Mouse (Mus musculus) midbrain, postnatal 0 days (tissue): ENCODE measurements around the gene Zzef1. TPM values are rescaled to one million over a fixed set of nuclear protein-coding genes. Genes with fewer than 3 reads are reported as not detected.
A peak's percentile ranks its signal among the peaks of the same experiment; 100 is the strongest.

ENCODE experiments used
- ATAC-seq: fragments of 200-750 bp; cut with Nextera tagmentation; 2 replicates; pipeline ENCODE4 v1.8.0; 2017; ENCODE audit warnings: moderate number of reproducible peaks, mild to moderate bottlenecking, moderate TSS enrichment, moderate library complexity; ENCODE audit not compliant: low FRiP score
- DNase-seq: peaks from one replicate; pipeline ENCODE4 v3.0.0-alpha.2; 2015; ENCODE audit warnings: low spot score
- H3K27ac ChIP-seq: fragments of 300-500 bp; sonication (generic); 2 replicates; pipeline ENCODE4 v1.5.1; 2014; ENCODE audit warnings: low read depth, mild to moderate bottlenecking, low read length, mixed read lengths
- H3K27me3 ChIP-seq: fragments of 300-500 bp; sonication (generic); 2 replicates; pipeline ENCODE4 v1.6.1; 2014; ENCODE audit warnings: low read length, control low read depth, mixed read lengths; ENCODE audit not compliant: insufficient read depth
- H3K36me3 ChIP-seq: fragments of 300-500 bp; sonication (generic); 2 replicates; pipeline ENCODE4 v1.6.1; 2014; ENCODE audit warnings: low read length, control low read depth, mixed read lengths; ENCODE audit not compliant: insufficient read depth
- H3K4me1 ChIP-seq: fragments of 300-500 bp; sonication (generic); 2 replicates; pipeline ENCODE4 v1.6.1; 2014; ENCODE audit warnings: mild to moderate bottlenecking, control low read depth, antibody characterized with exemption, low read length, mixed read lengths; ENCODE audit not compliant: insufficient read depth
- H3K4me2 ChIP-seq: fragments of 300-500 bp; sonication (generic); 2 replicates; pipeline ENCODE4 v1.6.1; 2014; ENCODE audit warnings: low read depth, mild to moderate bottlenecking, low read length, mixed read lengths; ENCODE audit not compliant: poor library complexity, severe bottlenecking
- H3K4me3 ChIP-seq: fragments of 300-500 bp; sonication (generic); 2 replicates; pipeline ENCODE4 v1.5.1; 2014; ENCODE audit warnings: low read depth, mild to moderate bottlenecking, low read length, moderate library complexity
- H3K9ac ChIP-seq: fragments of 300-500 bp; sonication (generic); replicated peaks from 2 replicates; pipeline ENCODE4 v1.6.1; 2014; ENCODE audit warnings: mild to moderate bottlenecking, low read length, moderate library complexity, mixed read lengths; ENCODE audit not compliant: poor library complexity, severe bottlenecking
- H3K9me3 ChIP-seq: fragments of 300-500 bp; sonication (generic); 2 replicates; pipeline ENCODE4 v1.6.1; 2016; ENCODE audit warnings: low read length, control low read depth
- CTCF ChIP-seq: IDR thresholded peaks from 2 replicates; pipeline ENCODE4 v1.5.1; 2016; ENCODE audit warnings: antibody characterized with exemption, mild to moderate bottlenecking
- WGBS: fragments of 180-500 bp; shearing (Covaris S2); extraction: QIAGEN DNeasy Blood & Tissue Kit; methylation state at CpG from one replicate; pipeline ENCODE4 v1.1.7; 2014; 5-methylcytosine and 5-hydroxymethylcytosine counted together
- polyA plus RNA-seq: library from polyadenylated mRNA; unstranded; fragments of >200 nt; fragmentation: Nextera tagmentation; extraction: Ambion mirVana; gene quantifications from 2 replicates; pipeline ENCODE4 v1.2.1, GENCODE M21; 2015
- total RNA-seq: library from RNA; depleted of rRNA; stranded (reverse); fragments of >200 nt; gene quantifications from 2 replicates; pipeline ENCODE4 v1.2.3, GENCODE M21; 2014

Gene Zzef1
- total and polyA plus RNA-seq, 2 experiments from 2014 or later = 10.0 to 39.7 TPM

GRCm38 (mm10) chr11:72940208-72941143 is 144.4 kb downstream of the Zzef1 start:
- Histone ChIP-seq H3K9me3 (no peaks in the 10 kb centered on the region), H3K9ac (no peak overlapping the region), H3K4me1 (no peaks in the 10 kb centered on the region), H3K4me2 (peak overlapping the region; percentile 23), H3K36me3 (no peaks in the 10 kb centered on the region), H3K4me3 (peak overlapping the region; percentile 23), H3K27me3 (no peaks in the 10 kb centered on the region), H3K27ac (no peak overlapping the region)
- peak; percentile 56 for DNase-seq
- peak; percentile 69; the same call in 1 of the 2 replicates for ATAC-seq
- WGBS = 13% methylated on average over 20 of the region's 20 CpGs
- peak; percentile 86 for TF ChIP-seq CTCF

GRCm38 (mm10) chr11:72944996-72945793 is 149.2 kb downstream of the Zzef1 start:
- Histone ChIP-seq H3K4me3 (no peak overlapping the region), H3K9ac (no peak overlapping the region), H3K4me1 (no peaks in the 10 kb centered on the region), H3K9me3 (no peaks in the 10 kb centered on the region), H3K27me3 (no peaks in the 10 kb centered on the region), H3K36me3 (no peaks in the 10 kb centered on the region), H3K4me2 (no peak overlapping the region), H3K27ac (no peak overlapping the region)
- ATAC-seq (no peak), DNase-seq (no peak)
- no peak for TF ChIP-seq CTCF
- 54% methylated on average over 7 of the region's 7 CpGs for WGBS

GRCm38 (mm10) chr11:72945875-72946559 is 150.0 kb downstream of the Zzef1 start:
- TF ChIP-seq CTCF = no peak
- Histone ChIP-seq H3K4me1 (no peaks in the 10 kb centered on the region), H3K9me3 (no peaks in the 10 kb centered on the region), H3K4me2 (no peak overlapping the region), H3K27me3 (no peaks in the 10 kb centered on the region), H3K9ac (no peak overlapping the region), H3K4me3 (no peak overlapping the region), H3K27ac (no peak overlapping the region), H3K36me3 (no peaks in the 10 kb centered on the region)
- no peak for ATAC-seq
- 60% methylated on average over 6 of the region's 6 CpGs for WGBS
- DNase-seq = no peak

GRCm38 (mm10) chr11:72946560-72947119 is 150.6 kb downstream of the Zzef1 start:
- no peak overlapping the region for H3K9ac ChIP-seq
- no peak overlapping the region for H3K27ac ChIP-seq
- no peak overlapping the region for H3K4me3 ChIP-seq
- ATAC-seq (no peak), DNase-seq (no peak)
- TF ChIP-seq CTCF = no peak
- H3K27me3 ChIP-seq = no peaks in the 10 kb centered on the region
- no peaks in the 10 kb centered on the region for H3K4me1 ChIP-seq
- no peaks in the 10 kb centered on the region for H3K9me3 ChIP-seq
- no peaks in the 10 kb centered on the region for H3K36me3 ChIP-seq
- WGBS = 58% methylated on average over 6 of the region's 6 CpGs
- no peak overlapping the region for H3K4me2 ChIP-seq

GRCm38 (mm10) chr11:72947840-72948239 is 151.8 kb downstream of the Zzef1 start:
- no peaks in the 10 kb centered on the region for H3K27me3 ChIP-seq
- H3K36me3 ChIP-seq = no peaks in the 10 kb centered on the region
- no peak for TF ChIP-seq CTCF
- H3K9ac ChIP-seq = no peak overlapping the region
- H3K4me2 ChIP-seq = no peak overlapping the region
- WGBS = 43% methylated on average over 11 of the region's 11 CpGs
- no peak overlapping the region for H3K27ac ChIP-seq
- ATAC-seq (no peak), DNase-seq (no peak)
- H3K4me1 ChIP-seq = no peaks in the 10 kb centered on the region
- no peak overlapping the region for H3K4me3 ChIP-seq
- H3K9me3 ChIP-seq = no peaks in the 10 kb centered on the region
